Mouse (Mus musculus) embryonic facial prominence, embryonic 14.5 days (tissue): ENCODE measurements around the gene Phex. TPM values are rescaled to one million over a fixed set of nuclear protein-coding genes. Genes with fewer than 3 reads are reported as not detected.

Source experiments
- ATAC-seq: fragments of 200-750 bp; cut with Nextera tagmentation; 2 replicates; pipeline ENCODE4 v1.8.0; 2017; ENCODE audit warnings: low read depth, moderate number of reproducible peaks, moderate TSS enrichment
- DNase-seq: peaks from one replicate; pipeline ENCODE4 v3.0.0-alpha.2; 2015; ENCODE audit warnings: low spot score
- H3K27ac ChIP-seq: fragments of 300-500 bp; sonication (generic); replicated peaks from 2 replicates; pipeline ENCODE4 v1.5.1; 2014; ENCODE audit warnings: low read depth, mild to moderate bottlenecking, low read length, moderate library complexity
- H3K27me3 ChIP-seq: fragments of 300-500 bp; sonication (generic); replicated peaks from 2 replicates; pipeline ENCODE4 v1.6.1; 2014; ENCODE audit warnings: low read length; ENCODE audit not compliant: control insufficient read depth, insufficient read depth
- H3K36me3 ChIP-seq: fragments of 300-500 bp; sonication (generic); 2 replicates; pipeline ENCODE4 v1.6.1; 2014; ENCODE audit warnings: low read length, mixed read lengths; ENCODE audit not compliant: control insufficient read depth, insufficient read depth
- H3K4me1 ChIP-seq: fragments of 300-500 bp; sonication (generic); 2 replicates; pipeline ENCODE4 v1.6.1; 2014; ENCODE audit warnings: antibody characterized with exemption, low read length; ENCODE audit not compliant: control insufficient read depth, insufficient read depth
- H3K4me2 ChIP-seq: fragments of 300-500 bp; sonication (generic); 2 replicates; pipeline ENCODE4 v1.6.1; 2014; ENCODE audit warnings: low read depth, mild to moderate bottlenecking, low read length, moderate library complexity, mixed read lengths
- H3K4me3 ChIP-seq: fragments of 300-500 bp; sonication (generic); 2 replicates; pipeline ENCODE4 v1.5.1; 2014; ENCODE audit warnings: low read depth, mild to moderate bottlenecking, low read length
- H3K9ac ChIP-seq: fragments of 300-500 bp; sonication (generic); 2 replicates; pipeline ENCODE4 v1.6.1; 2014; ENCODE audit warnings: low read depth, mild to moderate bottlenecking, low read length, moderate library complexity, mixed read lengths
- H3K9me3 ChIP-seq: fragments of 300-500 bp; sonication (generic); 2 replicates; pipeline ENCODE4 v1.6.1; 2016; ENCODE audit warnings: low read length; ENCODE audit not compliant: control insufficient read depth
- WGBS: fragments of 180-500 bp; shearing (Covaris S2); extraction: QIAGEN DNeasy Blood & Tissue Kit; methylation state at CpG from one replicate; pipeline ENCODE4 v1.1.7; 2014; 5-methylcytosine and 5-hydroxymethylcytosine counted together
- microRNA-seq: library from miRNA; unstranded; fragments of <30 nt; microRNA quantifications from one replicate; pipeline ENCODE4, GENCODE M21; 2016; ENCODE audit warnings: borderline number of aligned reads
- polyA plus RNA-seq: library from polyadenylated mRNA; unstranded; fragments of >200 nt; fragmentation: Nextera tagmentation; extraction: Ambion mirVana; gene quantifications from 2 replicates; pipeline ENCODE4 v1.2.1, GENCODE M21; 2014

Phex gene
- polyA plus RNA-seq, 1 experiment from 2014 or later, result 7.9 TPM

DNA sequence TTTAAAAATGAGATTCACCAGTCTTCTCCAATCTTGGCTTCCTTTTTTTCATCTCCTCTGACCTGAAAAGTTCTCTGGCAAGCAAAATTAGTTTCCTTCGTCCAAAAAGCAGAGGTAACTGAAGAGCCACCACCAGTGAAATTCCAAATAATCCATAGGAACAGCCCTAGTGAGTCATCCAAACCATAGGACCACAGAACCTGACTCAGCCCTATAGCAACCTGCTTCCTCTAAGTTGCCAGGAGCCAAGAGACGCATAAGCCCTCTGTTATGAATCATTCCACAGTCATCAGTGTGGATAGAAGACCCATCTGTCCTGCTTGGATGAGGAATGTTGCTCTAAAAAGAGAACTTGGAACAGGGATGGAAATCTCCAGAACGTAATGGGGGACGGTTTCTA, 230.9 kb downstream of the Phex start:
- WGBS, result 78% methylated on average over 4 of the region's 4 CpGs
- ATAC-seq (no peak), DNase-seq (no peak)
- Histone ChIP-seq H3K36me3 (no peaks in the 10 kb centered on the region), H3K9ac (no peak overlapping the region), H3K4me1 (no peaks in the 10 kb centered on the region), H3K4me2 (no peak overlapping the region), H3K27ac (no peak overlapping the region), H3K9me3 (no peaks in the 10 kb centered on the region), H3K4me3 (no peak overlapping the region), H3K27me3 (no peaks in the 10 kb centered on the region)

DNA sequence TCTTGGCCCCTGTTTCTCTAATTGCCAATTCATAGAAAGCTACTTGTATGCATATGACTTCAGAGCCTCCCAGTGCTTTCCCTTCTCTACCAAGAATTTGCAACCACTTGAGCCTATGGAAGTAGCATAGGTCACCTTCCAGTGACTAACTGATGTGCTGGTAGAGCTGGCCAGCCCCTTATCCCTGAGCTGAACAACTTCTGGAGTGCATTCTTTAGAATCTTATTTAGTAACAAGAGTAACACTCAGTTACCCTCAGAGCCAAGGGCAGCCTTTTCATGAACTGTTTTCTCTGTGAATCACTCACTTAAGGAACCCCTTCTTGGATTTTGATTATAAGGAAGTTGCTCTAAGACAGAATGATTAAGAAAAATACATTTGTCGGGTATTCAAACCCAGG, 234.3 kb downstream of the Phex start:
- Histone ChIP-seq H3K4me1 (no peaks in the 10 kb centered on the region), H3K27ac (no peak overlapping the region), H3K27me3 (no peaks in the 10 kb centered on the region), H3K4me2 (no peak overlapping the region), H3K4me3 (no peak overlapping the region), H3K9me3 (no peaks in the 10 kb centered on the region), H3K9ac (no peak overlapping the region), H3K36me3 (no peaks in the 10 kb centered on the region)
- WGBS, result 76% methylated on average over 1 of the region's 1 CpGs
- no peak for DNase-seq
- ATAC-seq, result no peak

DNA sequence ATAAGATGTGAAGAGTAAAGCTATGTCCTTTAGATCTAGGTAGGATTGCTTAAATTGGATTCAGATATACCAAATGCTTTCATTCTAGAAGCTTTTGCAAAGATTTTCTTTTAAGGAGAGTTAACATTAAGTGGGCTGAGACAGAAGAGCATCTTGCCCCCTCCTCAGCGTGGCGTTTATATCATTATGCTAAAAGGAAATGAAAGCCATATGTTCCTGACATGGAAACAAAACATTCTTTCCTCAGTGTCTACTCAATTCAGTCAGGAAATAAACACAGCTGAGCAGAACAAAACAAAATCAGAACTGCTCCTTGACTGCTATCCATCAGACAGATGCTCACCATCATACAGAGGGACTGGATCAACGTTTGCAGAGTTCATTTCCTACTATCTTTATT, 251.0 kb downstream of the Phex start:
- no peak for ATAC-seq
- 34% methylated on average over 3 of the region's 3 CpGs for WGBS

DNA sequence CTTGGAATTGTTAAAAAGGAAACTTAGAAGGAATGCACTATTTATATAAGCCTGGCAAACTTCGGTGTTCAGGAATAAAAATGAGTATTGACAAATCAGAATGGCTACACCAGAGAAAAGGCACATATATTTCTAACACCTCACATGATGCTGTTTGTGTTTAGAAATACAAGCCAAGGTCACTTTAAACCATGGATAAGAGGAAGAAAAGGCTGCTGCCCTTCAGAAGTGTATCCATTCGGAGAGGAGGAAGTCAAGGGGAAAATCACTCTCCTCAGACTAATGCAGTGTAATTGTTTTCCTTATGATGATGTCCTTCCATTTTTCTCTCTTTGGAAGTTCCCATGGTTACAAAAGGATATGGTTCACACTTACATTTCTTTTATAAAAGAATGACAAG, 251.7 kb downstream of the Phex start:
- no peaks in the 10 kb centered on the region for H3K4me1 ChIP-seq
- ATAC-seq (no peak), DNase-seq (no peak)
- 59% methylated on average over 2 of the region's 2 CpGs for WGBS
- no peak overlapping the region for H3K4me3 ChIP-seq
- H3K36me3 ChIP-seq, result no peaks in the 10 kb centered on the region
- H3K9me3 ChIP-seq, result no peaks in the 10 kb centered on the region
- no peak overlapping the region for H3K9ac ChIP-seq
- H3K27ac ChIP-seq, result no peak overlapping the region
- no peaks in the 10 kb centered on the region for H3K27me3 ChIP-seq
- H3K4me2 ChIP-seq, result no peak overlapping the region

More for the DNA sequence above, 251.0 kb downstream of the Phex start:
- no peak overlapping the region for H3K4me2 ChIP-seq
- H3K36me3 ChIP-seq, result no peaks in the 10 kb centered on the region
- peak; percentile 38 for DNase-seq
- H3K4me1 ChIP-seq, result no peaks in the 10 kb centered on the region
- no peak overlapping the region for H3K27ac ChIP-seq
- no peaks in the 10 kb centered on the region for H3K27me3 ChIP-seq
- H3K4me3 ChIP-seq, result no peak overlapping the region
- H3K9ac ChIP-seq, result no peak overlapping the region
- no peaks in the 10 kb centered on the region for H3K9me3 ChIP-seq

DNA sequence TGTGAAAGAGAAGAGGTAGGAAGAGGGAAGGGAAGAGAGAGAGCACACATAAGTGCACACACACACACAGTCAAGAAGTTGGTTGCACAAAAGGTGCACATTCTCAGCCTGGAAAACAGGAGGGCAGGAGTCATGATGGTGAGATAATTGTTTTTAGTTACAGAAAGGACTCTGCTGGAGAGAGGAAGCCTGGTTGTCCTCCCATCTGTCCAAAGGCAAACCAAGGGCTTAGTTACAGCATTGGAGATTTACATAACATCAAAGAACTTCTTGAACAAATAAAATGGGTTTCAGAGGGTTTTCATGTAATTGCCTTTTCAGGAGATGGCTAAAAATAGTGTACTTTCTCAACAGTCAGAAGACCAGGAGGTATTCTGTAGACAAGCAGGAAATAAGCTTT, 270.4 kb downstream of the Phex start:
- Histone ChIP-seq H3K27ac (no peak overlapping the region), H3K9me3 (no peaks in the 10 kb centered on the region), H3K27me3 (no peaks in the 10 kb centered on the region), H3K4me3 (no peak overlapping the region), H3K4me2 (no peak overlapping the region), H3K9ac (no peak overlapping the region), H3K36me3 (no peaks in the 10 kb centered on the region), H3K4me1 (no peaks in the 10 kb centered on the region)
- no peak for ATAC-seq
- DNase-seq, result no peak

DNA sequence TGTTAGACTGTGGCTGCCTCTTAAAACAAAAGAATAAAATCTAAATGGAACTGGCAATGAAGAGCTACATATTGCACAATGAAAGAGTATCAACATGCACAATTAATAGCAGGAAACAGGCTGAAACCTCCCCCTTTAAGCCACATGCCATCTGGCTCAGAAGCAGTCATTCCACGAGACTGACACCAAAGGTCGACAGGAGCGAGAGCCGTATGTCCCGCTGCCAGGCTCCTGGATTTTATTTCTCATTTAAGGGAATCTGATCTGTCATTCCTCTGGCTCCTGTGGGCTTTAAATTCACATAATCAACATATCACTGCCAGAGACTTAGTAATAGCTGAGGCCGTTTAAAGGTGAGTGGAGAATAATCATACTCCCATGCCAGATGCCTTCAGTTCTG, 275.5 kb downstream of the Phex start:
- Histone ChIP-seq H3K4me2 (no peak overlapping the region), H3K4me3 (no peak overlapping the region), H3K9me3 (no peaks in the 10 kb centered on the region), H3K36me3 (no peaks in the 10 kb centered on the region), H3K27me3 (no peaks in the 10 kb centered on the region), H3K27ac (no peak overlapping the region), H3K9ac (no peak overlapping the region), H3K4me1 (no peaks in the 10 kb centered on the region)
- 46% methylated on average over 6 of the region's 6 CpGs for WGBS
- ATAC-seq (no peak), DNase-seq (peak; percentile 1)

Small RNAs within 50 kb of the gene (microRNA-seq; reads per million reads assigned to microRNA genes)
- gene Gm23798, result not detected

Other genes with a start within 250 kb of the Phex start
- gene Sms, start 77.0 kb upstream of the Phex start, polyA plus RNA-seq, result 56.2 and 67.2 TPM in 2 replicates
- 3.9 and 4.5 TPM in 2 replicates for gene Yy2, start 153.7 kb upstream of the Phex start, polyA plus RNA-seq
- gene Mbtps2, start 183.4 kb upstream of the Phex start, polyA plus RNA-seq, result 18.4 and 20.8 TPM in 2 replicates